Mouse (Mus musculus): ENCODE data around the gene Ppfibp2. TPM values are rescaled to one million over a fixed set of nuclear protein-coding genes. Genes with fewer than 3 reads are reported as not detected.
A peak's percentile ranks its signal among the peaks of the same experiment; 100 is the strongest.

Ppfibp2 gene
- polyA plus RNA-seq, 1 experiment from 2014 or later, result 7.7 TPM

GRCm38 (mm10) chr7:107664063-107665056 is 69.4 kb downstream of the Ppfibp2 start:
- ATAC-seq (peak; percentile 28; the same call in 1 of the 2 replicates), DNase-seq (no peak)
- 55% methylated on average over 8 of the region's 8 CpGs for WGBS (ENCODE audit: insufficient replicate concordance)
- Histone ChIP-seq H3K4me2 (ENCODE audit: low read depth, low read length) (no peak overlapping the region), H3K36me3 (replicated peaks; ENCODE audit: insufficient read depth, low read length) (no peaks in the 10 kb centered on the region), H3K9ac (replicated peaks) (no peak overlapping the region), H3K9me3 (ENCODE audit: low read length) (no peaks in the 10 kb centered on the region), H3K4me1 (ENCODE audit: insufficient read depth) (peaks cover 37% of the 10 kb centered on the region), H3K27ac (ENCODE audit: low read depth) (no peak overlapping the region), H3K4me3 (ENCODE audit: low read depth, low read length) (no peak overlapping the region), H3K27me3 (ENCODE audit: insufficient read depth, low read length) (no peaks in the 10 kb centered on the region)
- TF ChIP-seq EP300 (IDR thresholded peaks at IDR 0.05; ENCODE audit: low read depth), result no peak
- no peak for TF ChIP-seq CTCF (IDR thresholded peaks at IDR 0.05; ENCODE audit: low read depth)

- no peaks in the 10 kb centered on the region for H3K27me3 ChIP-seq (ENCODE audit: insufficient read depth, low read length)
- WGBS (ENCODE audit: insufficient replicate concordance), result 19% methylated on average over 4 of the region's 4 CpGs
- no peaks in the 10 kb centered on the region for H3K36me3 ChIP-seq (replicated peaks; ENCODE audit: insufficient read depth, low read length)
- H3K9me3 ChIP-seq (ENCODE audit: low read length), result no peaks in the 10 kb centered on the region
- H3K27ac ChIP-seq (ENCODE audit: low read depth), result peak overlapping the region; percentile 44; the same call in 1 of the 2 replicates
- no peak overlapping the region for H3K4me3 ChIP-seq (ENCODE audit: low read depth, low read length)
- DNase-seq (no peak), ATAC-seq (no peak)
- H3K4me2 ChIP-seq (ENCODE audit: low read depth, low read length), result no peak overlapping the region
- no peak overlapping the region for H3K9ac ChIP-seq (replicated peaks)
- peaks cover 37% of the 10 kb centered on the region for H3K4me1 ChIP-seq (ENCODE audit: insufficient read depth)
- TF ChIP-seq EP300 (IDR thresholded peaks at IDR 0.05; ENCODE audit: low read depth) (no peak), CTCF (IDR thresholded peaks at IDR 0.05; ENCODE audit: low read depth) (no peak)
Measured at GRCm38 (mm10) chr7:107665221-107665585, 70.2 kb downstream of the Ppfibp2 start.

- 15% methylated on average over 9 of the region's 9 CpGs for WGBS (ENCODE audit: insufficient replicate concordance)
- H3K4me3 ChIP-seq (ENCODE audit: low read depth, low read length), result peak overlapping the region; percentile 8; the same call in 1 of the 2 replicates
- no peaks in the 10 kb centered on the region for H3K9me3 ChIP-seq (ENCODE audit: low read length)
- no peaks in the 10 kb centered on the region for H3K36me3 ChIP-seq (replicated peaks; ENCODE audit: insufficient read depth, low read length)
- H3K4me1 ChIP-seq (ENCODE audit: insufficient read depth), result peaks cover 37% of the 10 kb centered on the region
- ATAC-seq (no peak), DNase-seq (no peak)
- no peaks in the 10 kb centered on the region for H3K27me3 ChIP-seq (ENCODE audit: insufficient read depth, low read length)
- peak overlapping the region; percentile 51; the same call in 1 of the 2 replicates for H3K4me2 ChIP-seq (ENCODE audit: low read depth, low read length)
- TF ChIP-seq EP300 (IDR thresholded peaks at IDR 0.05; ENCODE audit: low read depth), result no peak
- TF ChIP-seq CTCF (IDR thresholded peaks at IDR 0.05; ENCODE audit: low read depth), result no peak
- no peak overlapping the region for H3K9ac ChIP-seq (replicated peaks)
- peak overlapping the region; percentile 44; the same call in 1 of the 2 replicates for H3K27ac ChIP-seq (ENCODE audit: low read depth)
Measured at GRCm38 (mm10) chr7:107665586-107666261, 70.7 kb downstream of the Ppfibp2 start.

GRCm38 (mm10) chr7:107666262-107666902 is 71.4 kb downstream of the Ppfibp2 start:
- ATAC-seq (no peak), DNase-seq (no peak)
- Histone ChIP-seq H3K9me3 (ENCODE audit: low read length) (no peaks in the 10 kb centered on the region), H3K4me1 (ENCODE audit: insufficient read depth) (peaks cover 37% of the 10 kb centered on the region), H3K4me3 (ENCODE audit: low read depth, low read length) (peak overlapping the region; percentile 8; the same call in 1 of the 2 replicates), H3K9ac (replicated peaks) (no peak overlapping the region), H3K27me3 (ENCODE audit: insufficient read depth, low read length) (no peaks in the 10 kb centered on the region), H3K36me3 (replicated peaks; ENCODE audit: insufficient read depth, low read length) (no peaks in the 10 kb centered on the region), H3K4me2 (ENCODE audit: low read depth, low read length) (peak overlapping the region; percentile 51), H3K27ac (ENCODE audit: low read depth) (no peak overlapping the region)
- WGBS (ENCODE audit: insufficient replicate concordance), result 16% methylated on average over 13 of the region's 13 CpGs
- TF ChIP-seq EP300 (IDR thresholded peaks at IDR 0.05; ENCODE audit: low read depth) (no peak), CTCF (IDR thresholded peaks at IDR 0.05; ENCODE audit: low read depth) (no peak)

- no peak for TF ChIP-seq EP300 (IDR thresholded peaks at IDR 0.05; ENCODE audit: low read depth)
- TF ChIP-seq CTCF (IDR thresholded peaks at IDR 0.05; ENCODE audit: low read depth), result no peak
- H3K4me3 ChIP-seq (ENCODE audit: low read depth, low read length), result no peak overlapping the region
- no peak overlapping the region for H3K9ac ChIP-seq (replicated peaks)
- ATAC-seq (no peak), DNase-seq (no peak)
- H3K27me3 ChIP-seq (ENCODE audit: insufficient read depth, low read length), result no peaks in the 10 kb centered on the region
- no peak overlapping the region for H3K4me2 ChIP-seq (ENCODE audit: low read depth, low read length)
- H3K27ac ChIP-seq (ENCODE audit: low read depth), result no peak overlapping the region
- WGBS (ENCODE audit: insufficient replicate concordance), result 48% methylated on average over 5 of the region's 5 CpGs
- no peaks in the 10 kb centered on the region for H3K36me3 ChIP-seq (replicated peaks; ENCODE audit: insufficient read depth, low read length)
- H3K9me3 ChIP-seq (ENCODE audit: low read length), result no peaks in the 10 kb centered on the region
- H3K4me1 ChIP-seq (ENCODE audit: insufficient read depth), result peaks cover 37% of the 10 kb centered on the region
Measured at GRCm38 (mm10) chr7:107668514-107668913, 73.5 kb downstream of the Ppfibp2 start.
